Mouse (Mus musculus) left cerebral cortex, adult 2 months (tissue): ENCODE results near the gene Gm14862. TPM values are rescaled to one million over a fixed set of nuclear protein-coding genes. Genes with fewer than 3 reads are reported as not detected.
A peak's percentile ranks its signal among the peaks of the same experiment; 100 is the strongest.

Experiments
- DNase-seq, 2 experiments: peaks; one replicate each; pipeline ENCODE4 v3.0.0; 2021 to 2022; ENCODE audit warnings: low spot score in 2 of 2, mixed read lengths in 1 of 2; ENCODE audit errors: extremely low spot score in 1 of 2
- H3K27ac ChIP-seq: fragments of 200-600 bp; 2 replicates; pipeline ENCODE4 v1.8.1; 2022
- H3K4me3 ChIP-seq: fragments of 200-600 bp; 2 replicates; pipeline ENCODE4 v1.8.1; 2022
- CTCF ChIP-seq: fragments of 200-600 bp; IDR thresholded peaks from 2 replicates; pipeline ENCODE4 v1.8.1; 2022; ENCODE audit warnings: antibody characterized with exemption, mild to moderate bottlenecking, moderate library complexity
- intact Hi-C: fragments of 180-260 bp; cut with DNase I; formaldehyde crosslinking; loops from one replicate; pipeline ENCODE4 v1.15.1; 2025
- total RNA-seq, 2 experiments: library from RNA; stranded (reverse); gene quantifications; 2 replicates each; pipeline ENCODE4 v1.2.3; 2021

Gm14862 gene
- total RNA-seq, 2 experiments from 2014 or later, result not detected

- TF ChIP-seq CTCF, result no peak
- no peak overlapping the region for H3K27ac ChIP-seq
- H3K4me3 ChIP-seq, result no peak overlapping the region
- intact Hi-C loops, result no loop called here
- DNase-seq, result no peak
Observed at GRCm38 (mm10) chrX:9219570-9219969, 37.1 kb downstream of the Gm14862 start.

- Histone ChIP-seq H3K27ac (no peak overlapping the region), H3K4me3 (no peak overlapping the region)
- intact Hi-C loops, result no loop called here
- TF ChIP-seq CTCF, result peak; percentile 25
- DNase-seq, result no peak
Observed at GRCm38 (mm10) chrX:9216244-9216643, 40.5 kb downstream of the Gm14862 start.

GRCm38 (mm10) chrX:9205121-9205520 lies 51.6 kb downstream of the Gm14862 start:
- intact Hi-C loops, result no loop called here
- no peak overlapping the region for H3K4me3 ChIP-seq
- no peak overlapping the region for H3K27ac ChIP-seq
- no peak for TF ChIP-seq CTCF
- DNase-seq, result no peak

- no peak overlapping the region for H3K4me3 ChIP-seq
- H3K27ac ChIP-seq, result no peak overlapping the region
- no peak for DNase-seq
- intact Hi-C loops, result no loop called here
- TF ChIP-seq CTCF, result no peak
Observed at GRCm38 (mm10) chrX:9202781-9203405, 53.8 kb downstream of the Gm14862 start.

- TF ChIP-seq CTCF, result no peak
- intact Hi-C loops, result no loop called here
- H3K27ac ChIP-seq, result no peak overlapping the region
- DNase-seq, result no peak
- no peak overlapping the region for H3K4me3 ChIP-seq
Observed at GRCm38 (mm10) chrX:9201954-9202353, 54.7 kb downstream of the Gm14862 start.

Other genes with a start within 250 kb of the Gm14862 start
- gene Fthl17e, start 223.4 kb downstream of the Gm14862 start, total RNA-seq, result not detected
- gene Fthl17f, start 193.9 kb downstream of the Gm14862 start, total RNA-seq, result not detected
- not detected for gene 4930402K13Rik, start 152.3 kb downstream of the Gm14862 start, total RNA-seq
- 1 to 10 TPM; 6.8 to 7.8 TPM for gene Lancl3, start 57.0 kb downstream of the Gm14862 start, total RNA-seq
- 10 to 100 TPM; 15.2 to 16.6 TPM for gene Xk, start 15.9 kb upstream of the Gm14862 start, total RNA-seq
- not detected for gene H2al1m, start 26.9 kb upstream of the Gm14862 start, total RNA-seq
- under 1 TPM in 1 of 2 experiments, not detected in 1; 0.77 TPM for gene H2al1k, start 93.7 kb upstream of the Gm14862 start, total RNA-seq
- under 1 TPM; 0.54 to 0.93 TPM for gene Cybb, start 230.9 kb upstream of the Gm14862 start, total RNA-seq